Mouse (Mus musculus) NIH3T3 (cell line): ENCODE data around the gene 2310033P09Rik.

Experiments used
- DNase-seq: peaks from one replicate; pipeline ENCODE4 v3.0.0-alpha.2; 2012; ENCODE audit warnings: low read depth

2310033P09Rik gene

GRCm38 (mm10) chr11:59208153-59208831 is at the start of gene 2310033P09Rik:
2310033P09Rik (plus strand) TSS chr11:59208321.
- DNase-seq: peak; percentile 98

- no peak for DNase-seq
Observed at GRCm38 (mm10) chr11:59159099-59159498, 49.0 kb upstream of the 2310033P09Rik start.

DNA sequence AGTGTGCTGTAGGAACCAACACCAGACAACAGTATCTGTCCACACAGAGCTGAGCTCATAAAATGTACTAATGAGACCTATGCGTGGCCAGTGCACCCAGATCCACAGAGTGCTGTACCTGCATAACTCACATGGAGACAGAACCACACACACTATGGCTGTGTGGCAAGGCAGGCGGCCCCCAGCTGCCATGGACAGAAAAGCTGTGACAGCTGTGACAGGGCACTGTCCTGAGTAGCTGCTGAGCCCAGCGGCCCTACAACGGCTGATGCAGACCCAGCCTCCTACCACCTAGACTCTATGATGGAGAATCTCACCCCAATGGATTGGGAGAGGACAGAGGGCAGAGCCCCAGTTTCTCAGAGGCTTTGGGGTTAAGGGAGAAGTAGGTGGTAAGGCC is 48.6 kb upstream of the 2310033P09Rik start:
- DNase-seq: no peak

DNA sequence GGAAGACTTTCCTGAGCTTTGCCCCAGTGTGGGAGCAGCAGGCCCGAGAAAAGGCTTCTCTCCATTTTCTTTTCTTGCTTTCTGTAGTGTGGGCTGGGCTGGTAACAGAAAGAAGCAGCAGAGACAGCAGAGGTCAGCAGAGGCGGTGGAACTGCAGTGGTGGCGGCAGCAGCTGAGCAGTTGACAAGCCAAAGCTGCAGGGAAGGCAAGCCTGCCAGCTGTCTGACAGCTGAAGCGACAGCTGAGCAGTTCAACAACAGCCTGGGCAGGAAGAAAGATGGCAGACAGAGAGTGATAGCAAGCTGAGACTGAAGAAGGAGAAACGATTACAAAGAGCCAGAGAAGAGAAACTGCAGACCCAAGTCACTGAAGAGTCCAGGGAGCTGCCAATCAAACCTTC is 46.7 kb upstream of the 2310033P09Rik start:
- no peak for DNase-seq

DNA sequence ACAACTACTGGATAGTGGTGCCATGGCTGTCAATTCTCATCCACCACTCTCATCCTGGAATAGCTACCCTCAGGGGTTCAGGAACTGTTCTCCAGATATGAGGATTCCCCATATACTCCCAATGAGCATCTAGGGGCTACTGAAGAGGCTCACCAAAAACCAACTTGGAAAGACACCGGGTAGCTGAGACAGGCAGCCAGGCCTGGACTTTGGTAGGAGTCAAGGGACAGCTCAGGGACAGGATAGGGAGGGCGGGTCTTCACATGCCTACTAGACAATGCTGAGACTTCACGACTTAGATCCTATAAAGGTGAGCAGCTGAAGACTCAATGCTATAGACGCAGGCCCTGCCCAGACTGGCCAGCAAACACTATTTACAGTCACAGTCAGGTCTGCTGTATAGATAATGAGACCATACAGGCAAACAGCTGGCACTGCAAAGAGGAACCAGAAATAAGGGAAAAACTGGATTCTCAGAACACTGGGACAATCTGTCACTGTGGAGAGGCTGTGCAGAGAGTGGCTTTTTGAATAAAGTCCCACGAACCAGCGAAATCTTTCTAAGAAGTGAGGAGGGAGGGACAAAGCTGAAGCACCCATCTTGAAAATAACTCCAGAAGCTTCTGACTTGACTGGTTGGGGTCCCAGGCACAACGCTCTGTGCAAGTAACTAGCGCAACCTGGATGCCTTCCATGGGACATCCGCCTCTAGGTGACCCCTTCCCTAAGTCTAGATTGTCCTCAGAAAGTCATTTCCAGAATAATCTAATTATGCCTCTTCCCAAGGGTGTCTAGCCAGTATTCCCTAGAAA is 45.5 kb upstream of the 2310033P09Rik start:
- no peak for DNase-seq

GRCm38 (mm10) chr11:59163255-59164236 is 44.6 kb upstream of the 2310033P09Rik start, which contains the start of gene Iba57:
Iba57 (minus strand) TSS chr11:59163739.
- DNase-seq: peak; percentile 99

DNA sequence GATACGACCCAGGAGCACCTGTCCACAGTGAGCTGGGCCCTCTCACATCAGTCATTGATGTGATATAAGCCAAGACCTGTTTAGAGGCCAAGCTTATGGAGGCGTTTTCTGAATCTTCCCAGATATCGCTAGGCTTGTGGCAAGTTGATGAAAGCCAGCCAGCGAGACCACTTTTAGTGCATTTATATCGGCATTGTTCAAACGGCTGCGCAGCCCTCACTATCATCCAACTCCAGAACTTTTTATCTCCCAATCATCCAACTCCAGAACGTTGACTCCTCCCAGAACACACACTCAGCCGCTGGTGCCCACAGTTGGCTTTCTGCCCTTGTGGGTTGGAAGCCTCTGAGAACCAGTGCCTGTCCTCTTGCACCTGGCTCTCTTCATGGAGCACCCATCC is 43.7 kb upstream of the 2310033P09Rik start:
- no peak for DNase-seq

GRCm38 (mm10) chr11:59165616-59166241 is 42.4 kb upstream of the 2310033P09Rik start:
- peak; percentile 55 for DNase-seq

DNA sequence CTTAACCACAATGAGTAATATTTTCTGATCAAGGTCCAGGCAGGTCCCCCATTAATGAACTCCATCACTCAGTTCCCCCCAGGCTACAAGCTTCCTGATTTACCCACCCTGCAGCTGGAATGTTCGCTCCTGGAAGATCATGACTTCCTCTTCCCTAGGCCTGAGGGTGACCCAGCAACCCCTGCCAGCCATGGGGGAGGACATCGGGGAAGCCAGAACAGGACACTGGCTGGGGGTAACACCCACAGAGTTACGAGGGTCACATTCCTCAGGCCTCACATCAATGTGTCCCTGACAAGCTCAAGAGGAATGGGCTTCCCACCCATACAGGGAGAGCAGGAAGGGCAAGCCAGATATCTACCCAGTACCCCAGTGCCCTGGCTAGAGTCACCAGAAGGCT is 38.3 kb upstream of the 2310033P09Rik start:
- DNase-seq: no peak

DNA sequence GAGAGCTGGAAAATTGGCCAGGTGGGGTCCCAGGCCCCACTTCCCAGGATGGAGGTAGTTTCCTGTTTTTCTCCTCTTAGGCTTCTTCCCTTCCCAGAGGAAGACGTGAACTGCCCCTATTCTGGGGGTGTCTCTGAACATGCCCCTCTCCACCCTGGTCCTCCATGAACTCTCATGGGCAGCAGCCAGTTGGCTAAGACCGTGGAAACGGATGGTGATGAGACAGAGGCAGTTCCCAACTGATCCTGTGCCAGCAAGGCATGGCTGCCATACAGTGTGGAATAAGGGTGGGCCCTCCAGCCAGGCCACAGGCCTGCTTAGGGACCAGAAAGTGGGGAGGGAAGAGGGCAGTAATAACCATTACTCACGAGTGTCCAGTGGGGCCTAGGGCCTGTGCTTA is 37.6 kb upstream of the 2310033P09Rik start:
- peak; percentile 16 for DNase-seq

DNA sequence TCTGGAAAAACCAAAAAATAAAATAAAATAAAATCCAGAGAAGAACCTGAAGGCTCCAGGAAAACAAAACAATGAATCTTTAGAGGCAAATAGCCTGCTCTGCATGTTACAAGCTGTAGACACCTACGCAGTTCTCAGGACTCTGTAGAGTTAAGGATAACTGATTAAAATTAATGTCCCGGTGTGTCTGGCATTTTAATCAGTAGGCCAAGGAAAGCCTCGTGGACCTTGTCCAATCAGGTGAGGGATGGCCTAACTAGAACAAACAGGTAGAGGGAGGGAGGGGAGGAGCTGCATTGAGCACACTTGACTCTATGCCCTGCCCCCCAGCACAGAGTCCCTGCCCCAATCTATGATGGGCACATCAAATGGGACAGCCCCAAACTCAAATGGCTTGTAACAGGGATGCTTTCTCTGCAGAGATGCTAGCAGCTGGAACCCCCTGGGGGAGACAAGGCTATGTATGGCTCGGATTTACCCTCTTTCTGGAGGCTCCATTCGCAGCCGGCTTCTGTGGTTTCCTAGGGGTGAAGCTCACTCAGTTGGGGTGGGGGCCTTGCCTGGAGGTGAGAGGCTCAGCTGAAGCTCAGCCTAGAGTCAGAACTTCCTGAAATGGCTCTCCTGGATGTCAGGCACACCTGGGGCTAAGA is 33.8 kb upstream of the 2310033P09Rik start:
- DNase-seq: no peak

DNA sequence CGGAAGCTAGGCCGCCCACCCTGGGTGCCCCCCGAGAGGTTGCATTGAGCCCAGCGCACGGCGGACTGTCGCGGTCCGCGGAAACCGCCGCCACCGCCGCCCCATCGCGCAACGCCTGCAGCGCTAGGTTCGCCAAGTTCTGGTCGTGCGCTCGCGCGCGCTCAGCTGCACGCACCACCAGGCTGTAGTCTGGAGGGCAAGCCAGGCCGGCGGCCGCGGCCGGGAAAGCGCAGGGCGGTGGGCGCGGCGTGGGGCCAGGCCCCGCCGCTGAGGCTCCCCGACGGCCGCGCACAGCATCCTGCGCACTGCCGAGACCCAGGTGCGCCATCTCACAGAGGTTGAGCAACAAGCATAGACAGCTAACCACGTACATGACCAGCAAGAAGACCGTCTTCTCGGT is 31.6 kb upstream of the 2310033P09Rik start:
- DNase-seq: no peak

DNA sequence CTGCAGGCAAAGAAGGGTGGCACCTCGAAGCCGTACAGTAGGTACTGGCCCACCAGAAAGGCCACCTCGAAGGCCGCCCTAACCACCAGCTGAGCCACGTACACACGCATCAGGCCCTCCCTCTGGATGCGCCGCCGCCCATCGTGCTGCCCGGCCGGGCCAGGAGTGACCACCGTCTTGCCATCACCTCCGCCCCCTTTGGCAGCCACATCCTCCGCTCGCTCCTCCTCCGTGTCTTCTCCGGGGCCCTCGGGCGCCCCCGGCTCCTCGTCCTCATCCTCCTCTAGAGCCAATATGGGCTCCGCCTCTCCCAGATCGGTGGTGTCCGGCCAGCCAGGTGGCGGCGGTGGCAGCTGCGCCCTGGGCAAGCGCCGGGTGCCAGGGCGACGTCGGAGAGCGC is 31.2 kb upstream of the 2310033P09Rik start:
- no peak for DNase-seq

DNA sequence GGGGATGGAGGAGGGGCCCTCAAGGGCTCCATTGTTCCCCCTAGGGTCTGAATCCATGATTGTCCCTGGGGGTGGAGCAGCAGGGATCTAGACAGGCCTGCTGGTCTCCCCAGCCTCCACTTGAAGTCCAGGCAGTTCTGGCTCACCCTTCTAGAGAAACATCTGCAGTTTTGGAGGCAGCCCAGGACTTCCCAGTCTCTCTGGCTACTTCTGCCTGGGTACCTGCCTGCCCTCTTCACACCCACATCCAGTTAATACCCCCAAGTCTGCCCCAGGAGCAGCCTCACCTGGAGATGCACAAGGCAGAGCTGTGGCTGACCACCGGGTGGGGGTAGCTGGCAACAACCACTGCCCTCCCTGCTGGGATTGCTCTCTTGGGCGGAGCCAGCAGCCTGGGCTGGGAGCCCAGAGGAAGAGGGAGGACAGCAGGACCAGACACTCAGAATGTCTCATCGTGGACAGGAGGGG is 25.2 kb upstream of the 2310033P09Rik start, which contains the start of gene Gjc2:
Gene Gjc2, minus strand, starts transcription at position 350 of the 468 bp plus-strand sequence.
- DNase-seq: peak; percentile 45

DNA sequence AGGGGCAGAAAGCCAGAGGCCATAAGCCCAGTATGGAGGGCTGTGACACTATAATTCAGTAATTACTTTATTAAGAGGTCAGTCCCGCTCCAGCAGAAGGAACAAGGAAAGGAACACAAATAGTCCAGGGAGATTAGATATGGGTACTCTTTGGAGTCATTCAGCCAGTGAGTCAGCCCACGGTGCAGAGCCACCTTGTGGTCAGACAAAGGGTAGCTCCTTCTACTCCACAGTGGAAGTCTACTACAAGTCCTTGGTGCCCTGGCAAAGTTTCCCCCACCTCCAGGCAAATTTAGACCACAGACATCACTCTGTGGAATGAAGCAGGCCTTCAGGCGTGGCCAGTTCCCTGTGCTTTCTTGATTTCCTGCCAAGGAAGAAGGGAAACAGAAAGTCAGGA is 24.3 kb upstream of the 2310033P09Rik start:
- DNase-seq: peak; percentile 85

- no peak for DNase-seq
Observed at GRCm38 (mm10) chr11:59185490-59185889, 22.6 kb upstream of the 2310033P09Rik start.

GRCm38 (mm10) chr11:59187706-59188105 is 20.4 kb upstream of the 2310033P09Rik start:
- DNase-seq: no peak

GRCm38 (mm10) chr11:59191231-59192058 is 16.7 kb upstream of the 2310033P09Rik start:
- peak; percentile 90 for DNase-seq

DNA sequence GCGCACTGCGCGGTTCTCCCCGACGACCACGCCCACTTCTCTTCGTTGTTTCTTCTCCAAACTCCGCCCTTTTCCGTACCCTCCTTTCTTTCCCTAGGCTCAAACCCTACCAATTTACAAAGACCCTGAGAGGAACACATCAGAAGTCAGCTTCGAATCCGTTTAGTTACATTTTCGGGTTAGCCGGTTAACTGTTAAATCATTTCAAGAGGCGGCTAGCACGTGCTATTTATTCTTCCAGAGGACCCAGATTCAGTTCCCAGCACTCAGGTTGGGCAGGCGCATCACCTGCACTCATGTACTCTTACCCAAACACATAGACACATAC is 16.1 kb upstream of the 2310033P09Rik start, which contains the start of gene Guk1:
Gene Guk1, minus strand, starts transcription at position 154 of the 328 bp plus-strand sequence.
- DNase-seq: no peak

DNA sequence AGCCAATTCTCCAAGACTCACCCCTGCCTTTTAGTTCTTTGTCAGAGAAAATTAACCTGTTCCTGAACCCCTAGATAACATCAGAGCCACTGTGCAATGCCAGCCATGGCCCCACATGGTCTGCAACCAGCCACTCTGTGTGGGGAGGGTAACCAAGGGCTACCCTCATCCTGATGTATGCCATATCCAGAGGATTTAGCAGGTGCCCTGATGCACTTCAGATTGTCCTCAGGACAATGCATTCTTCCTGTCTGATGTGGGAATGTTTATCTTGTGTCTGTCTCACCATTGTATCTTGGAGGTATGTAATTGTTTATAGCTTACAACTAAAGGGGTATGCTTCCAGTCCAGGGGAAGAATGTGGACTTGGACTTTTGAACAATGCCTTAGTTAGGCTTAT is 11.9 kb upstream of the 2310033P09Rik start:
- no peak for DNase-seq
